Mouse (Mus musculus): Measurements from ENCODE around the gene Gm47995. TPM values are rescaled to one million over a fixed set of nuclear protein-coding genes. Genes with fewer than 3 reads are reported as not detected.

Gm47995 gene
- not detected for polyA plus RNA-seq (2014; fragmentation: Illumina TruSeq; extraction: RNeasy Lipid Tissue Mini Kit (QIAGEN cat#74804); ENCODE audit: low read depth, low replicate concordance)

GRCm38 (mm10) chr1:151198120-151198519 lies at the start of gene Gm47995:
Gene Gm47995, plus strand, starts transcription at chr1:151198448.

GRCm38 (mm10) chr1:151182266-151182665 lies 16.0 kb upstream of the Gm47995 start, which contains the start of gene Gm47985:
Gene Gm47985, plus strand, starts transcription at chr1:151182537.

GRCm38 (mm10) chr1:151192075-151192474 lies 6.2 kb upstream of the Gm47995 start, which contains the start of gene Gm8947:
Gene Gm8947, plus strand, starts transcription at chr1:151192376.

GRCm38 (mm10) chr1:151203818-151204217 lies 5.6 kb downstream of the Gm47995 start, which contains the start of gene 3110040M04Rik:
Gene 3110040M04Rik, plus strand, starts transcription at chr1:151204121.

GRCm38 (mm10) chr1:151209824-151210355 lies 11.6 kb downstream of the Gm47995 start, which contains the start of gene Gm47996:
Gene Gm47996, plus strand, starts transcription at chr1:151210131.

Other genes starting within 250 kb of the Gm47995 start
- 9.6 TPM for gene Hmcn1, start 205.0 kb upstream of the Gm47995 start, polyA plus RNA-seq (2014; fragmentation: Illumina TruSeq; extraction: RNeasy Lipid Tissue Mini Kit (QIAGEN cat#74804); ENCODE audit: low read depth, low replicate concordance)
- gene Gm47985, start 15.9 kb upstream of the Gm47995 start, polyA plus RNA-seq (2014; fragmentation: Illumina TruSeq; extraction: RNeasy Lipid Tissue Mini Kit (QIAGEN cat#74804); ENCODE audit: low read depth, low replicate concordance) = not detected
- not detected for gene Gm8947, start 6.1 kb upstream of the Gm47995 start, polyA plus RNA-seq (2014; fragmentation: Illumina TruSeq; extraction: RNeasy Lipid Tissue Mini Kit (QIAGEN cat#74804); ENCODE audit: low read depth, low replicate concordance)
- not detected for gene 3110040M04Rik, start 5.7 kb downstream of the Gm47995 start, polyA plus RNA-seq (2014; fragmentation: Illumina TruSeq; extraction: RNeasy Lipid Tissue Mini Kit (QIAGEN cat#74804); ENCODE audit: low read depth, low replicate concordance)
- not detected for gene Gm47996, start 11.7 kb downstream of the Gm47995 start, polyA plus RNA-seq (2014; fragmentation: Illumina TruSeq; extraction: RNeasy Lipid Tissue Mini Kit (QIAGEN cat#74804); ENCODE audit: low read depth, low replicate concordance)
- 1,520 TPM for gene Ivns1abp, start 146.0 kb downstream of the Gm47995 start, polyA plus RNA-seq (2014; fragmentation: Illumina TruSeq; extraction: RNeasy Lipid Tissue Mini Kit (QIAGEN cat#74804); ENCODE audit: low read depth, low replicate concordance)
- 72.2 TPM for gene Swt1, start 230.0 kb downstream of the Gm47995 start, polyA plus RNA-seq (2014; fragmentation: Illumina TruSeq; extraction: RNeasy Lipid Tissue Mini Kit (QIAGEN cat#74804); ENCODE audit: low read depth, low replicate concordance)
- 53.4 TPM for gene Trmt1l, start 230.1 kb downstream of the Gm47995 start, polyA plus RNA-seq (2014; fragmentation: Illumina TruSeq; extraction: RNeasy Lipid Tissue Mini Kit (QIAGEN cat#74804); ENCODE audit: low read depth, low replicate concordance)